Mouse (Mus musculus): Measurements from ENCODE around the gene Stx8. TPM values are rescaled to one million over a fixed set of nuclear protein-coding genes. Genes with fewer than 3 reads are reported as not detected.

Stx8 gene
- 13.0 and 20.1 TPM in 2 replicates for polyA plus RNA-seq (2011; ENCODE audit: insufficient read depth, insufficient read length, low replicate concordance, missing spikeins)

DNA sequence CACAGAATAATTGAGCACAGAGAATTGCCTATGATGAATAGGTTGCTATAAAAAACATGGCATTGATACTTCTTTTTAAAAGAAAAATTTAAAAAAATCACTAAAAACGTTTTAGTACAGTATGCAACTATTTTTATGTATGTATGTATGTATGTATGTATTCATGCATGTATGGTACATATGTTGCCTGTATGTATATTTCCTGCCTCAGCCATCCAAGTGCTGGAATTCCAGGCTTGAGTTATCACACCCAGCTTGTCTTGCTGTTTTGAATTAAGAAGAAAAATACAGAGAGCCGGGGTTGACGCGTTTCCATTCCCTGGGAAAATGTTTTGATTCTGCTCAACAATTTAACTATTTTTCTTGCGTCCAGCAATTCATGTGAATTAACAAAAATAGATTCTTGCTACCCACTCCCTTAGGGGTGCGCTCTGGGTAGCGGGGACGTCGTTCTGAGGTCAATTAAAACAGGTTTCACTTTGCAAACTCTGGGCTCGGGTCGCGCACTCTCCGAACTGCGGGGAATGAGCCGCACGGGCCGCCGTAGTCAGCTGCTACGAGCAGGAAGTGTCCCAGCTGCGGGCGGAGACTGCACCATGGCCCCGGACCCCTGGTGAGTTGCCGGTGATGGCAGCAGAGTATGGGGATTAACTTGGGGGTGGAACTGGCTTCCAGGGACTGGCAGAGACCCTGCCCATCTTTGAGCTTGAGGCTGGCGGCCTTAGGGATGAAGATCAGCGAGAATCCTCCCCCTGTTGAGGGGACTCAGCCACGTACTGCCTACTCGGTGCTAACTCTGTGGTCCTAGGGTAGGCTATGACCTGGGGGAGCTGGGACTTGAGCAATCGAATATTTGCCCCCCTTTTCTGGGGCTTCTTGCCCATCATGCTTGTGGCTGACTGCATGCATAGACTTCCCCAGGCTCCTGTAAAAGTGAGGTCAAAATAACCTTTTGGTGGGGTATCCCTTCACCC, at the start of gene Stx8:
TSS of gene Stx8 (plus strand) at position 289 of the 974 bp plus-strand sequence.
- TF ChIP-seq POLR2A (IDR thresholded peaks at IDR 0.05; ENCODE audit: borderline replicate concordance, control insufficient read depth, low read depth, low read length) (peak; percentile 50; the same call in 1 of the 2 replicates), CTCF (IDR thresholded peaks at IDR 0.05; ENCODE audit: control insufficient read depth, insufficient read depth, low read length) (no peak)
- Histone ChIP-seq H3K4me1 (ENCODE audit: control insufficient read depth, insufficient read depth, low read length) (peaks cover 3% of the 10 kb centered on the region), H3K27ac (ENCODE audit: control insufficient read depth, insufficient read depth, low read depth, low read length, poor library complexity) (no peak within 1 kb of the TSS), H3K4me3 (replicated peaks; ENCODE audit: control insufficient read depth, low read depth, low read length) (peak within 1 kb of the TSS; percentile 83)
- WGBS: under 1% methylated on average over 28 of the region's 28 CpGs

DNA sequence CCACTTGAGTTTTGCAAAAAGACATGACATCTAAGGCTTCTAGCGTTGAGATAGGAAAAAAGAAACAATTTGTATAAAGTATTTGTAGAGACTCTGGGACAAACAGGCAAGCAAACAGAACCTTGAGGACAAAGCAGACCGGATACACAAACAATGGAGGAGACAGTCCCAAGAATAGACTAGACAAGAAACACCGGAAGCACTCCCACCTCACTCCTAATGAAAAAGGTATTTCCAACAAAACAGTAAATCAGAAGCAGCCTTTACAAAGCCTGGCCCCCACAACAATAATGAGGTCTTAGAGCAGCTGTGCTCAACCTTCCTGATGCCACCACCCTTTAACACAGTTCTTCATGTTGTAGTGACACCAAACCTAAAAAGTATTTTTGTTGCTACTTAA, 48.9 kb upstream of the Stx8 start:
- Histone ChIP-seq H3K4me1 (ENCODE audit: control insufficient read depth, insufficient read depth, low read length) (no peaks in the 10 kb centered on the region; the same call in 1 of the 2 replicates), H3K4me3 (replicated peaks; ENCODE audit: control insufficient read depth, low read depth, low read length) (no peak overlapping the region), H3K27ac (ENCODE audit: control insufficient read depth, insufficient read depth, low read depth, low read length, poor library complexity) (no peak overlapping the region)
- 63% methylated on average over 3 of the region's 3 CpGs for WGBS
- no peak for TF ChIP-seq CTCF (IDR thresholded peaks at IDR 0.05; ENCODE audit: control insufficient read depth, insufficient read depth, low read length)
- TF ChIP-seq POLR2A (IDR thresholded peaks at IDR 0.05; ENCODE audit: borderline replicate concordance, control insufficient read depth, low read depth, low read length): no peak

DNA sequence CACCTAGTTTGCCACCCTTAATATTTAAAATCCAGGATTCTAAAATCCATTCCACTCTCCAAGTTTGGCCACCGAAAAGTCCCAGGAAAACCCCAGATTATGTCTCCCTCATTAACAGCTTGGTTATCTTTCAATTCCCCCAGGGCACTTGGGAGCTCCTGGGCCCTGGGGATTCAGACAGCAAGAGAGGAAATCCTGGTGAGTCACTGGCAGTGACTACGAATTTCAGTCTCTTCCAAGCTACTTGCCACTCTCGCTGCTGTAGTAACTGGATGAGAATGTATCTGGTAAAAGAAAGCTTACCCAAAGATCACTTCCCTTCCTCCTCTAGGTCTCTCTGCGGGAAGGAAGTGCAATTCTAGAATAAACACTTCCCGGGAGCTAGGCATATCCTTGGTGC, 46.4 kb upstream of the Stx8 start:
- 28% methylated on average over 5 of the region's 5 CpGs for WGBS
- no peaks in the 10 kb centered on the region; the same call in 1 of the 2 replicates for H3K4me1 ChIP-seq (ENCODE audit: control insufficient read depth, insufficient read depth, low read length)
- no peak overlapping the region for H3K4me3 ChIP-seq (replicated peaks; ENCODE audit: control insufficient read depth, low read depth, low read length)
- no peak overlapping the region for H3K27ac ChIP-seq (ENCODE audit: control insufficient read depth, insufficient read depth, low read depth, low read length, poor library complexity)
- TF ChIP-seq CTCF (IDR thresholded peaks at IDR 0.05; ENCODE audit: control insufficient read depth, insufficient read depth, low read length): no peak
- TF ChIP-seq POLR2A (IDR thresholded peaks at IDR 0.05; ENCODE audit: borderline replicate concordance, control insufficient read depth, low read depth, low read length): no peak

GRCm38 (mm10) chr11:67920226-67920960, 45.6 kb upstream of the Stx8 start:
- WGBS: 24% methylated on average over 9 of the region's 9 CpGs

DNA sequence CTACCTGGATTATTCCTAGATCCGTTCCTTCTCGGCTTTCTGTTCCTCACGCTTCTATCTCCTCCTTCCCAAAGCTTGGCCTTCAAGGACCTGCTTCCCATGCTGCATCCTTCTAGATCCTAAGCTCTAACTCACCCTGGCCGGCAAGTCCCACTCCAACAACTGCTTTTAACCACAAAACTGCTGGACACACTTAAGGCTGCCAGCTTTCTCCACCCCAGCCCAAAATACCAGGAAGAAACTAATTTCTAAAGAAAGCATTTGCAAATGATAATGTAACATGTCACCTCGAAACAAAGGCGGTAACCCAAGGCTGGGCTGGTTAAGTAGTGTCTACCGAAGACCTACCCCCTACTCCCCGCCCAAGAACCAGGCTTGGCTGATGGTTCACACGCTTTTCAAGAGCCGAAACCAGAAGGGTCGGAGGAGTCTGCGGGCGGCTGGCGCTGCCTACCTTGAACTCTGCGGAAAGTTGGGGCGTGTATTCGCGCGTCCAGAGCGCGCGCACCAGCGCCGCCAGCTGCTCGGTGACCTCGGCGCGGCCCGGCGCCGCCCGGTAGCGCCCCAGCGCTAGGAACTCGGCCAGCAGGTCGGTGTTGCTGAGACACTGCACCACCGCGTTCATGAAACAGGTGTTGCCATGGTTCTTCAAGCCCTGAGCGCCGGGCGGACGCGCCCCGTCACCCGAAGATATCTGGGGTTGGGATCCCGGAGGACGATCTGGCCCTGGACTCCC, 44.7 kb upstream of the Stx8 start:
- no peak overlapping the region for H3K27ac ChIP-seq (ENCODE audit: control insufficient read depth, insufficient read depth, low read depth, low read length, poor library complexity)
- TF ChIP-seq CTCF (IDR thresholded peaks at IDR 0.05; ENCODE audit: control insufficient read depth, insufficient read depth, low read length) (no peak), POLR2A (IDR thresholded peaks at IDR 0.05; ENCODE audit: borderline replicate concordance, control insufficient read depth, low read depth, low read length) (no peak)
- H3K4me1 ChIP-seq (ENCODE audit: control insufficient read depth, insufficient read depth, low read length): no peaks in the 10 kb centered on the region; the same call in 1 of the 2 replicates
- H3K4me3 ChIP-seq (replicated peaks; ENCODE audit: control insufficient read depth, low read depth, low read length): no peak overlapping the region
- 6% methylated on average over 47 of the region's 47 CpGs for WGBS

More at GRCm38 (mm10) chr11:67920226-67920960, 45.6 kb upstream of the Stx8 start:
- no peak for TF ChIP-seq POLR2A (IDR thresholded peaks at IDR 0.05; ENCODE audit: borderline replicate concordance, control insufficient read depth, low read depth, low read length)
- no peak for TF ChIP-seq CTCF (IDR thresholded peaks at IDR 0.05; ENCODE audit: control insufficient read depth, insufficient read depth, low read length)
- H3K27ac ChIP-seq (ENCODE audit: control insufficient read depth, insufficient read depth, low read depth, low read length, poor library complexity): no peak overlapping the region
- H3K4me3 ChIP-seq (replicated peaks; ENCODE audit: control insufficient read depth, low read depth, low read length): no peak overlapping the region
- H3K4me1 ChIP-seq (ENCODE audit: control insufficient read depth, insufficient read depth, low read length): no peaks in the 10 kb centered on the region; the same call in 1 of the 2 replicates

DNA sequence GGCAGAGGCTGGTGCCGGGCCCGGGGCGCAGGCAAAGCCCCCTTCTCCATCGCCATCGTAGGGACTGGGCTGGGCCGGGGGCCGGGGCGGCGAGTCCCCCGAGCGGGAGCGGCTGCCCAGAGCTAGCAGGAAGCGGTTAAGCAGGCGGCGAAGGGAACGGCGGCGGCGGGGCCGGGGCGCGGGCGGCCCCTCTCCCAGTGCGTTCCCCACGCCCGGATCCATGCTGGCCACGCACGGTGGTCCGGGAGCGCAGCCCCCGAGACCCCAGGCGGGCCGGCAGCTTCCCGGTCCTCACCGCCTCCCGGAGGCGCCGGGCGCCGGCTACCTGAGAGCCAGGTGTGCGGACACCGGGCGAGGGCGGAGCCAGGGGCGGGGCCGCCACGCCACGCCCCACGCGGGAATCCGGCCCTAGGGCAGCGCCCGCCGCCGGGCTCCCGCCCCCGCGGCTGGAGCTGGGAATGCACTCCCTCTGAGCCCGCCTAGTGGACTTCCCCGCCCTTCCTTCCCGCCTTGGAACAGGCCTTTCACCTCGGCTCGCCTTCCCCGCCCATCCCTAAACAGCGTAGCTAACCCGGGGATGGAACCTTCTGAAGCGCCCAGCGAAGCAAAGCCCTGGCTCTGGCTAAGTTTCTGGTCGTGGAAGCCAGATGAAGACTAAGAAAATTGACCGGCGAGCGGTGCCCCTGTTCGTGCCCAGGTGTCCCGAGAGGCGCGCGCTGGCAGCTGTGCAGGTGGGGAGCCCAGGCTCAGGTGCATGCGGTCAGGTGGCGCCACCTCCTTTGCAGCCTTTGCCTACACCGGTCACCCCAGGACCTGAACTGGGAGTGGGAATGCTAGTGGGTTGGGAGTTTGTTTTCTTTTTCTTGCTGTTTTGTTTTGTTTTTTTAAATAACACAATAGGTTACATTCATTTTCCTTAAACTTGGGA, 43.9 kb upstream of the Stx8 start, which contains the start of gene Usp43:
TSS of gene Usp43 (minus strand) at position 327 of the 928 bp plus-strand sequence.
- Histone ChIP-seq H3K27ac (ENCODE audit: control insufficient read depth, insufficient read depth, low read depth, low read length, poor library complexity) (no peak within 1 kb of the TSS), H3K4me3 (replicated peaks; ENCODE audit: control insufficient read depth, low read depth, low read length) (no peak within 1 kb of the TSS), H3K4me1 (ENCODE audit: control insufficient read depth, insufficient read depth, low read length) (no peaks in the 10 kb centered on the region; the same call in 1 of the 2 replicates)
- TF ChIP-seq POLR2A (IDR thresholded peaks at IDR 0.05; ENCODE audit: borderline replicate concordance, control insufficient read depth, low read depth, low read length) (no peak; the same call in 1 of the 2 replicates), CTCF (IDR thresholded peaks at IDR 0.05; ENCODE audit: control insufficient read depth, insufficient read depth, low read length) (no peak)
- WGBS: under 1% methylated on average over 80 of the region's 80 CpGs

- H3K4me1 ChIP-seq (ENCODE audit: control insufficient read depth, insufficient read depth, low read length): no peaks in the 10 kb centered on the region; the same call in 1 of the 2 replicates
- no peak overlapping the region for H3K4me3 ChIP-seq (replicated peaks; ENCODE audit: control insufficient read depth, low read depth, low read length)
- no peak overlapping the region for H3K27ac ChIP-seq (ENCODE audit: control insufficient read depth, insufficient read depth, low read depth, low read length, poor library complexity)
- WGBS: under 1% methylated on average over 12 of the region's 12 CpGs
- TF ChIP-seq CTCF (IDR thresholded peaks at IDR 0.05; ENCODE audit: control insufficient read depth, insufficient read depth, low read length): no peak
- TF ChIP-seq POLR2A (IDR thresholded peaks at IDR 0.05; ENCODE audit: borderline replicate concordance, control insufficient read depth, low read depth, low read length): no peak
Measured at GRCm38 (mm10) chr11:67922755-67923125, 43.3 kb upstream of the Stx8 start.

Measured in bone marrow, adult 2 months (tissue).